Mouse (Mus musculus) lung, postnatal 36 days (tissue): ENCODE measurements around the gene Ccdc51.
"Not testable (repeated sequence)": the region's sequence is repeated elsewhere in the genome, so short reads cannot be mapped to it uniquely, and the experiment has no call there.

Experiments
- DNase-seq: peaks from one replicate; pipeline ENCODE4 v3.0.0; 2022; ENCODE audit warnings: mixed read lengths

Gene Ccdc51

DNA sequence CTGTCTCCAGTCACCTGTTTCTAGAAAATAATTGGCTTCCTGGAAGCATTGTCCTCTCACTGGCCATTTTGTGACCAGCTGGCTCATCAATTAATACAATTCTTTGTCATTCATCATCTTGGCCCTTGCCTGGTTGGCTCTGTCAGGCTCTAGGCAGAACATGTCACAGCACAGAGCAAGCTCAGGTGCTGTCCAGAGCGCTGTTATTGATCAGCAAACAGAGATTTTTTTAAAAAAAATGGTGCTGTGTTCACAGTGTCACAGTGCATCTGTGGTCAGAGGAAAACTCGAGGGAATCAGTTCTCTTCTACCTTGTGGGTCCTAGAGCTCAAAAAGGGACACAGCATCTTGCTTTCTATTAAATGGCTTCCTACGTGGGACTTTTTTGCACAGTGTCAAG is 43.2 kb downstream of the Ccdc51 start:
- no peak for DNase-seq

DNA sequence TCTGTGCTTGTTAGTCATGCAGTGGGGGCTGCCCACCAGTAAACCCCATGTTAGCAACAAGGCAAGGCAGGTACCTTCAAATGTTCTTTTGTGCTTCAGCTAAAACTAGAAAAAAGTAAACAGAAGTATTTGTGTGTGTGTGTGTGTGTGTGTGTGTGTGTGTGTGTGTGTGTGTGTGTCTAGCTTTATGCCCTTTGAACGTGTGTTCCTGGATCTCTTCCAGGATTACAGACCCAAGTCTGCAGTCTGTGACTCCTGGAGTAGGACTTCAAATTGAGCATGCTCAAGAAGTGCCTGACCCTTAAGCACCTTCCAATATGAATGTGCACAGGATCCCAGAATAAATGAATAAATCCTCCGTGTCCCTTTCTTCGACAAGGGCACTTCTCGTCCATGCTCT is 44.8 kb downstream of the Ccdc51 start:
- no peak for DNase-seq

DNA sequence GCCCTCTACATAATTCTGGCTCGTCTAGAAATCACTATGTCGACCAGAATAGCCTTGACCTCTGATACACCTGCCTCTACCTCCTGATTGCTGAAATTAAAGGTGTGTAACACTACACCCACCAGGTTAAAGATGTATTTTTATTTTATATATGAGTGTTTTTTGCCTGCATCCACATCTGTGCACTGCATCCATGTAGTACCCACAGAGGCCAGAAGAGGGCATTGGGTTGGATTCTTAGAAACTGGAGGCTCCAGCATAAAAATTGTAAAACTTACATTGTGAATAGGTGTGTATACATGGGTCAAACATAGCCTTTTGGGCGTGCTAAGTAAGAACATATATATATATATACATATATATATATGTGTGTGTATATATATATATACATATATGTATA is 45.9 kb downstream of the Ccdc51 start:
- peak; percentile 65 for DNase-seq

DNA sequence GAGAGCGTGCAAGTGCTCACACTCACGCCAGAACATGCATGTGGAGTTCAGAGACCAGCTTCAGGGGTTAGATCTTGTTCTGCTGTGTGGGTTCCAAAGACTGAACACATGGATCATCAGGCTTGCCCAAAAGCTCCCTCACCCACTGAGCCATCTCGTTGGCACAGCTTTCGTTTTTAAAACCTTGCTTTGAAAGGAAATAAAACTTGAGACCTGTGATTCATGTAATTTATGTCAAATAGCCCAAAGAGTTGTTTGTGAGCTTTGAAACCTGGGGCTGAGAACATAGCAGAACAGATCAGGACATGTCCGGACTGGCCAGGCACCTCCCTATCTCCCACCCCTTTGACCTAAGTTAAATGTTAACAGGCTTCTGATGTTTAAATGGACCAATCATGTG is 47.8 kb downstream of the Ccdc51 start:
- no peak for DNase-seq

DNA sequence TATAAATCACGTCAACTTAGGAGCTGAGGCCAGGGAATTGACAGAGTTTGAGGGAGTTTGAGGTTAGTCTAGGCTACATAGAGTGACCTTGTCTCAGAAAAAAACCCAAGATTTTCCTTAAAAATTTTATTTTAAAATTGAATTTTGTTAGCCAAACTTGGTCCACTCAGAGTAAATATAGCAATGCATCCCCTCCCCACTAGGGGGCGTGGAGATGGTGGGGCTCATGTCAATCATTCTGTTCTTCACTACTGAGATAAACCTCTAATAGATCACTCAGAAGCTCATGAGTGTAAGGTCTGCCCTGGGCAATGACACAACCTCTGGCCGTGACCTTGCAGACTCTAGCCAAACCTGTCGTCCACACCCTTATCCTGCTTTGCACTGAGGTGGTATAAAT is 58.1 kb downstream of the Ccdc51 start:
- DNase-seq, result not testable (repeated sequence)
